Mouse (Mus musculus) limb, embryonic 11.5 days (tissue): Measurements from ENCODE around the gene Agpat4. TPM values are rescaled to one million over a fixed set of nuclear protein-coding genes. Genes with fewer than 3 reads are reported as not detected.

Experiments
- ATAC-seq: fragments of 200-750 bp; cut with Nextera tagmentation; 2 replicates; pipeline ENCODE4 v1.8.0; 2017; ENCODE audit warnings: low read depth; ENCODE audit not compliant: insufficient number of reproducible peaks, low FRiP score, low TSS enrichment
- DNase-seq: peaks from one replicate; pipeline ENCODE4 v3.0.0-alpha.2; 2015; ENCODE audit warnings: low spot score
- H3K27ac ChIP-seq: fragments of 300-500 bp; sonication (generic); replicated peaks from 2 replicates; pipeline ENCODE4 v1.5.1; 2014; ENCODE audit warnings: low read depth, mild to moderate bottlenecking, low read length
- H3K27me3 ChIP-seq: fragments of 300-500 bp; sonication (generic); 2 replicates; pipeline ENCODE4 v1.6.1; 2014; ENCODE audit warnings: mild to moderate bottlenecking, low read length, mixed read lengths; ENCODE audit not compliant: control insufficient read depth, insufficient read depth
- H3K36me3 ChIP-seq: fragments of 300-500 bp; sonication (generic); 2 replicates; pipeline ENCODE4 v1.6.1; 2014; ENCODE audit warnings: mild to moderate bottlenecking, low read length, moderate library complexity, mixed read lengths; ENCODE audit not compliant: control insufficient read depth, insufficient read depth
- H3K4me1 ChIP-seq: fragments of 300-500 bp; sonication (generic); 2 replicates; pipeline ENCODE4 v1.6.1; 2014; ENCODE audit warnings: low read length, mixed read lengths; ENCODE audit not compliant: control insufficient read depth, insufficient read depth
- H3K4me2 ChIP-seq: fragments of 300-500 bp; sonication (generic); 2 replicates; pipeline ENCODE4 v1.6.1; 2014; ENCODE audit warnings: low read depth, mild to moderate bottlenecking, moderate library complexity; ENCODE audit not compliant: severe bottlenecking
- H3K4me3 ChIP-seq: fragments of 300-500 bp; sonication (generic); 2 replicates; pipeline ENCODE4 v1.5.1; 2014; ENCODE audit warnings: low read depth, low read length
- H3K9ac ChIP-seq: fragments of 300-500 bp; sonication (generic); 2 replicates; pipeline ENCODE4 v1.6.1; 2014; ENCODE audit warnings: mild to moderate bottlenecking, low read length
- H3K9me3 ChIP-seq: fragments of 300-500 bp; sonication (generic); 2 replicates; pipeline ENCODE4 v1.6.1; 2016; ENCODE audit warnings: low read length; ENCODE audit not compliant: control insufficient read depth
- WGBS: fragments of 180-500 bp; shearing (Covaris S2); extraction: QIAGEN DNeasy Blood & Tissue Kit; methylation state at CpG from one replicate; pipeline ENCODE4 v1.1.7; 2014; 5-methylcytosine and 5-hydroxymethylcytosine counted together
- polyA plus RNA-seq: library from polyadenylated mRNA; unstranded; fragments of >200 nt; fragmentation: Nextera tagmentation; extraction: Ambion mirVana; gene quantifications from 2 replicates; pipeline ENCODE4 v1.2.1, GENCODE M21; 2014

Gene Agpat4
- 25.5 and 26.3 TPM in 2 replicates for polyA plus RNA-seq

- peak; percentile 82 for DNase-seq
- WGBS = under 1% methylated on average over 13 of the region's 13 CpGs
- Histone ChIP-seq H3K36me3 (no peaks in the 10 kb centered on the region), H3K27ac (peak within 1 kb of the TSS; percentile 90), H3K9me3 (no peaks in the 10 kb centered on the region), H3K4me2 (peak within 1 kb of the TSS; percentile 74), H3K4me3 (peak within 1 kb of the TSS; percentile 50), H3K4me1 (0 out of 2 replicates have a peak, but pooled peaks cover 6% of the 10 kb centered on the region), H3K27me3 (no peaks in the 10 kb centered on the region), H3K9ac (peak within 1 kb of the TSS; percentile 64)
- ATAC-seq = peak; percentile 65
Measured at GRCm38 (mm10) chr17:12118561-12118925, at the start of gene Agpat4. Agpat4 (plus strand) TSS chr17:12118704.

DNA sequence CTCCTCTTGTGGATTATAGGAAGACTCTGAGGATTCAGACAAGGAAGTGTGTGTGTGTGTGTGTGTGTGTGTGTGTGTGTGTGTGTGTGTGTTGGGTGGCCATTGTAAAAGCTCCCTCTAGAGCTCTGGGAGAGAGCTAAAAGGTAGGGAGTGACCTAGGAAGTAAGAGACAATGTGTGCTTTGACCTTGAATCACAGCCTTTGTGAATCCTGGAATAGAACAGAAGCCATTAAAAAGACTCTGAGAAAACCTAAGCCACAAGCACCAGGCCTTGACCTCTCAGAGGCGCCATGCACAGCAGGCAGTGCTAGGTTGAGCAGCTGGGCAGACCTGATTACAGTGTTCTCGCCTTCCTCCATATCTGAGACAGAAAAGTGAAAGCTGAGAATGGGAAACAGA lies 41.7 kb upstream of the Agpat4 start:
- Histone ChIP-seq H3K4me2 (no peak overlapping the region), H3K36me3 (no peaks in the 10 kb centered on the region), H3K27ac (no peak overlapping the region), H3K9ac (no peak overlapping the region), H3K9me3 (no peaks in the 10 kb centered on the region), H3K4me3 (no peak overlapping the region), H3K27me3 (no peaks in the 10 kb centered on the region), H3K4me1 (no peaks in the 10 kb centered on the region)
- WGBS = 67% methylated on average over 2 of the region's 2 CpGs
- ATAC-seq (no peak), DNase-seq (no peak)

GRCm38 (mm10) chr17:12080656-12081495 lies 37.6 kb upstream of the Agpat4 start:
- H3K27ac ChIP-seq = no peak overlapping the region
- H3K27me3 ChIP-seq = no peaks in the 10 kb centered on the region
- H3K36me3 ChIP-seq = no peaks in the 10 kb centered on the region
- 41% methylated on average over 20 of the region's 20 CpGs for WGBS
- no peaks in the 10 kb centered on the region for H3K9me3 ChIP-seq
- H3K4me3 ChIP-seq = no peak overlapping the region
- ATAC-seq (no peak), DNase-seq (no peak)
- H3K4me1 ChIP-seq = no peaks in the 10 kb centered on the region
- no peak overlapping the region for H3K4me2 ChIP-seq
- no peak overlapping the region for H3K9ac ChIP-seq

GRCm38 (mm10) chr17:12082201-12082600 lies 36.3 kb upstream of the Agpat4 start:
- no peaks in the 10 kb centered on the region for H3K27me3 ChIP-seq
- ATAC-seq (no peak), DNase-seq (no peak)
- H3K36me3 ChIP-seq = no peaks in the 10 kb centered on the region
- H3K9me3 ChIP-seq = no peaks in the 10 kb centered on the region
- no peak overlapping the region for H3K4me3 ChIP-seq
- H3K27ac ChIP-seq = no peak overlapping the region
- H3K4me2 ChIP-seq = no peak overlapping the region
- no peaks in the 10 kb centered on the region for H3K4me1 ChIP-seq
- WGBS = 91% methylated on average over 5 of the region's 5 CpGs
- no peak overlapping the region for H3K9ac ChIP-seq

GRCm38 (mm10) chr17:12090261-12090927 lies 28.1 kb upstream of the Agpat4 start:
- DNase-seq (no peak), ATAC-seq (no peak)
- Histone ChIP-seq H3K4me3 (no peak overlapping the region), H3K36me3 (no peaks in the 10 kb centered on the region), H3K4me1 (no peaks in the 10 kb centered on the region), H3K9ac (no peak overlapping the region), H3K27me3 (no peaks in the 10 kb centered on the region), H3K4me2 (no peak overlapping the region), H3K27ac (no peak overlapping the region), H3K9me3 (no peaks in the 10 kb centered on the region)
- 78% methylated on average over 5 of the region's 5 CpGs for WGBS

DNA sequence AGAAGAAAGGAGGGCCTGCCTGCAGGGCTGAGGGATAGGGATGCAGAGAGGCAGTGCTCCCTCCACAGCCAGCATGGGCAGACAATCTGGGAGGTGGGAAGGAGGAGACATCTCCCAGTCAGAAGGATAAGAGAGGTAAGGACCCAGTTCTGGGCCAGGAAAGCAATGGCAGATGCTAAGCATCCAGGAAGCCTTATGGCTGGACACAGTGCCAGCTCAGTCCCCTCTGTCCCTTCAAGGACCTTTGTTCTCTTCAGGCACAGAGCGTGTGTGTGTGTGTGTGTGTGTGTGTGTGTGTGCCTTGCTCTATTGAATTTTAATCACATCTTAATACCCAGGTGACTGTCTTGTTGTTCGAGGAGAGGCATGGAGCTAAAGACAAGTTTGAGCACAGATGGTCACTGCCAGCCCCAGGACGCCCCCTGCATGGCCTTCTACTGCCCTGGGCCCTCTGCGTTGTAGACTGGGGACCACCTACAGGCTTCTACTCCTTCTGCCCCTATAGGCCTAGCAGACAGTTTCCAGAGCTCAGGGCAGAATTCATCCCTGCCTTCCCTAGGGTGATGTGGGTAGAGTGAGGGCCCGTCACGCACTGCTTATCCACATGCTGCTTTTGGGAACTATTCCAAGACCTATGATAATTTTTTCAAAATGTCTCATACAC lies 25.5 kb upstream of the Agpat4 start:
- 87% methylated on average over 6 of the region's 6 CpGs for WGBS
- no peak for DNase-seq
- no peak for ATAC-seq
- Histone ChIP-seq H3K9ac (no peak overlapping the region), H3K4me1 (no peaks in the 10 kb centered on the region), H3K9me3 (no peaks in the 10 kb centered on the region), H3K4me3 (no peak overlapping the region), H3K36me3 (no peaks in the 10 kb centered on the region), H3K27ac (no peak overlapping the region), H3K4me2 (no peak overlapping the region), H3K27me3 (no peaks in the 10 kb centered on the region)

GRCm38 (mm10) chr17:12094016-12094415 lies 24.5 kb upstream of the Agpat4 start:
- 95% methylated on average over 1 of the region's 1 CpGs for WGBS
- H3K4me3 ChIP-seq = no peak overlapping the region
- H3K9ac ChIP-seq = no peak overlapping the region
- H3K4me2 ChIP-seq = no peak overlapping the region
- no peak overlapping the region for H3K27ac ChIP-seq
- no peaks in the 10 kb centered on the region for H3K9me3 ChIP-seq
- H3K36me3 ChIP-seq = no peaks in the 10 kb centered on the region
- H3K4me1 ChIP-seq = no peaks in the 10 kb centered on the region
- H3K27me3 ChIP-seq = no peaks in the 10 kb centered on the region
- DNase-seq = no peak
- ATAC-seq = no peak

- ATAC-seq (no peak), DNase-seq (no peak)
- H3K36me3 ChIP-seq = no peaks in the 10 kb centered on the region
- H3K9ac ChIP-seq = no peak overlapping the region
- no peaks in the 10 kb centered on the region for H3K27me3 ChIP-seq
- H3K4me2 ChIP-seq = no peak overlapping the region
- no peak overlapping the region for H3K27ac ChIP-seq
- WGBS = 92% methylated on average over 9 of the region's 9 CpGs
- H3K9me3 ChIP-seq = no peaks in the 10 kb centered on the region
- H3K4me3 ChIP-seq = no peak overlapping the region
- no peaks in the 10 kb centered on the region for H3K4me1 ChIP-seq
Measured at GRCm38 (mm10) chr17:12094827-12095590, 23.5 kb upstream of the Agpat4 start.
